Mouse (Mus musculus) ovary, adult 18-20 months (tissue): ENCODE results near the gene 9430015G10Rik.

Experiments
- DNase-seq: peaks from one replicate; pipeline ENCODE4 v3.0.0; 2022; ENCODE audit warnings: low spot score, mixed read lengths

Gene 9430015G10Rik

GRCm38 (mm10) chr4:156171828-156172227, 62.0 kb downstream of the 9430015G10Rik start:
- DNase-seq = no peak
